Mouse (Mus musculus) liver, embryonic 15.5 days (tissue): ENCODE results near the gene Gjd3. TPM values are rescaled to one million over a fixed set of nuclear protein-coding genes. Genes with fewer than 3 reads are reported as not detected.
"Not testable (repeated sequence)": the region's sequence is repeated elsewhere in the genome, so short reads cannot be mapped to it uniquely, and the experiment has no call there.

Experiments
- ATAC-seq: fragments of 200-750 bp; cut with Nextera tagmentation; 2 replicates; pipeline ENCODE4 v1.8.0; 2017; ENCODE audit warnings: moderate number of reproducible peaks, mild to moderate bottlenecking, moderate library complexity; ENCODE audit not compliant: insufficient read depth
- H3K27ac ChIP-seq: fragments of 300-500 bp; sonication (generic); replicated peaks from 2 replicates; pipeline ENCODE4 v1.5.1; 2015; ENCODE audit warnings: mild to moderate bottlenecking, inconsistent platforms
- H3K27me3 ChIP-seq: fragments of 300-500 bp; sonication (generic); 2 replicates; pipeline ENCODE4 v1.6.1; 2015; ENCODE audit warnings: mild to moderate bottlenecking, inconsistent platforms
- H3K36me3 ChIP-seq: fragments of 300-500 bp; sonication (generic); replicated peaks from 2 replicates; pipeline ENCODE4 v1.6.1; 2015; ENCODE audit warnings: moderate library complexity, mild to moderate bottlenecking, inconsistent platforms
- H3K4me1 ChIP-seq: fragments of 300-500 bp; sonication (generic); replicated peaks from 2 replicates; pipeline ENCODE4 v1.6.1; 2015; ENCODE audit warnings: inconsistent platforms
- H3K4me2 ChIP-seq: fragments of 300-500 bp; sonication (generic); 2 replicates; pipeline ENCODE4 v1.6.1; 2015; ENCODE audit warnings: moderate library complexity, mild to moderate bottlenecking, inconsistent platforms
- H3K4me3 ChIP-seq: fragments of 300-500 bp; sonication (generic); replicated peaks from 2 replicates; pipeline ENCODE4 v1.5.1; 2015; ENCODE audit warnings: mild to moderate bottlenecking, inconsistent platforms
- H3K9ac ChIP-seq: fragments of 300-500 bp; sonication (generic); 2 replicates; pipeline ENCODE4 v1.6.1; 2015; ENCODE audit warnings: moderate library complexity, mild to moderate bottlenecking, inconsistent platforms
- H3K9me3 ChIP-seq: fragments of 300-500 bp; sonication (generic); replicated peaks from 2 replicates; pipeline ENCODE4 v1.6.1; 2016; ENCODE audit warnings: inconsistent platforms
- WGBS: fragments of 180-500 bp; shearing (Covaris S2); methylation state at CpG from one replicate; pipeline ENCODE4 v1.1.7; 2015; ENCODE audit warnings: mixed read lengths; ENCODE audit not compliant: insufficient replicate concordance; 5-methylcytosine and 5-hydroxymethylcytosine counted together
- polyA plus RNA-seq: library from polyadenylated mRNA; unstranded; fragments of >200 nt; fragmentation: Nextera tagmentation; extraction: Ambion mirVana; gene quantifications from 2 replicates; pipeline ENCODE4 v1.2.1, GENCODE M21; 2015

Gjd3 gene
- polyA plus RNA-seq, 1 experiment from 2014 or later = not detected

GRCm38 (mm10) chr11:98937410-98937913, 45.4 kb downstream of the Gjd3 start:
- Histone ChIP-seq H3K4me1 (peaks cover 76% of the 10 kb centered on the region), H3K36me3 (no peaks in the 10 kb centered on the region), H3K4me3 (peak overlapping the region; percentile 63), H3K9ac (peak overlapping the region; percentile 57), H3K9me3 (no peaks in the 10 kb centered on the region), H3K27me3 (peaks cover 86% of the 10 kb centered on the region), H3K4me2 (peak overlapping the region; percentile 88), H3K27ac (peak overlapping the region; percentile 61)
- 1% methylated on average over 37 of the region's 38 CpGs for WGBS
- peak; percentile 82 for ATAC-seq

- peaks cover 93% of the 10 kb centered on the region for H3K27me3 ChIP-seq
- peak; percentile 32 for ATAC-seq
Observed at GRCm38 (mm10) chr11:98936606-98937409, 46.0 kb downstream of the Gjd3 start.

DNA sequence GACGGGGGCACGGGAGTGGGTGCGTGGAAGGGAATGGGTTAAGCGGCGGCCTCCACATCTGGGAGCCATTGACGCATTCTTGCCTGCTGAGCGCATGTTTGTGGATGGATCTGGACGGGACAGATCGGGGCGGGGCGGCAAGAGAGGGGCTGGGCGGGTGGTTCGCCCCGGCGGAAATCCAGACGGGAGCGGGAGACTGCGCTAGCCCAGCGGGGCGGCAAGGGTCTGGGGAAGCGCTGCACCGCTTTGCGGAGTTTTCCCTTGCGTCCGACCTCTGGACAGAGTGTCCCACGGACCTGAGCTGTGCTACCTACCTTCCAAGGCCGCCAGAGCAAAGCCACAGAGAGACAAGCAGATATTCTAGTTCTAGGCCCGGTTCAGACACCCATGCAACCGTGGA, 46.6 kb downstream of the Gjd3 start:
- H3K27me3 ChIP-seq = peaks cover 99% of the 10 kb centered on the region
- H3K4me3 ChIP-seq = peak overlapping the region; percentile 63
- no peak overlapping the region for H3K9ac ChIP-seq
- H3K4me2 ChIP-seq = peak overlapping the region; percentile 88
- H3K36me3 ChIP-seq = no peaks in the 10 kb centered on the region
- 3% methylated on average over 29 of the region's 29 CpGs for WGBS
- peaks cover 74% of the 10 kb centered on the region for H3K4me1 ChIP-seq
- 0 out of 2 replicates have a peak overlapping the region, but pooled peaks have one; percentile 19 for H3K27ac ChIP-seq
- no peaks in the 10 kb centered on the region for H3K9me3 ChIP-seq
- no peak for ATAC-seq

More at GRCm38 (mm10) chr11:98936606-98937409, 46.0 kb downstream of the Gjd3 start:
- Histone ChIP-seq H3K27ac (peak overlapping the region; percentile 19; the same call in 1 of the 2 replicates), H3K4me3 (peak overlapping the region; percentile 63), H3K4me1 (peaks cover 75% of the 10 kb centered on the region), H3K4me2 (peak overlapping the region; percentile 88), H3K9me3 (no peaks in the 10 kb centered on the region), H3K9ac (0 out of 2 replicates have a peak overlapping the region, but pooled peaks have one; percentile 57), H3K36me3 (no peaks in the 10 kb centered on the region)
- WGBS = 6% methylated on average over 23 of the region's 23 CpGs

- H3K4me3 ChIP-seq = no peak overlapping the region
- no peak overlapping the region for H3K9ac ChIP-seq
- no peaks in the 10 kb centered on the region for H3K9me3 ChIP-seq
- no peak overlapping the region for H3K27ac ChIP-seq
- no peak for ATAC-seq
- H3K36me3 ChIP-seq = no peaks in the 10 kb centered on the region
- H3K27me3 ChIP-seq = peaks cover 100% of the 10 kb centered on the region
- WGBS = 61% methylated on average over 3 of the region's 3 CpGs
- H3K4me2 ChIP-seq = no peak overlapping the region
- H3K4me1 ChIP-seq = peaks cover 73% of the 10 kb centered on the region
Observed at GRCm38 (mm10) chr11:98935123-98935522, 47.7 kb downstream of the Gjd3 start.

- Histone ChIP-seq H3K4me3 (no peak overlapping the region), H3K4me1 (peaks cover 71% of the 10 kb centered on the region), H3K27me3 (peaks cover 100% of the 10 kb centered on the region), H3K9me3 (no peaks in the 10 kb centered on the region), H3K4me2 (no peak overlapping the region), H3K36me3 (no peaks in the 10 kb centered on the region), H3K27ac (no peak overlapping the region), H3K9ac (no peak overlapping the region)
- WGBS = 65% methylated on average over 3 of the region's 3 CpGs
- ATAC-seq = no peak
Observed at GRCm38 (mm10) chr11:98934367-98934766, 48.4 kb downstream of the Gjd3 start.

DNA sequence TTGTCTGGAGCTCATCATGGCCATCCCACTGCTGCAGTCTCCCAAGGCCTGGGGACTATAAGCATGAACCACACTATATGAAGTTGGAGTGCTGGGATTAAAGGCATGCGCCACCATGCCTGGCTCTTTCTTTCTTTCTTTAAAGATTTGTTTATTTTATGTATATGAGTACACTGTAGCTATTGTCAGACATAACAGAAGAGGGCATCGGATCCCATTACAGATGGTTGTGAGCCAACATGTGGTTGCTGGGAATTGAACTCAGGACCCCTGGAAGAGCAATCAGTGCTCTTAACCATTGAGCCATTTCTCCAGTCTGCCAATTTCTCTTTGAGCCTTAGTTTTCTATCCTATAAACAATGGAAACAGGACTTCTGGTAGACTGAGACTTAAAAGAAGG, 49.0 kb downstream of the Gjd3 start:
- not testable (repeated sequence) for ATAC-seq, H3K27ac ChIP-seq, H3K36me3 ChIP-seq, H3K4me3 ChIP-seq, H3K9ac ChIP-seq, H3K4me2 ChIP-seq, H3K9me3 ChIP-seq
- Histone ChIP-seq H3K27me3 (peaks cover 100% of the 10 kb centered on the region), H3K4me1 (peaks cover 69% of the 10 kb centered on the region)
- 76% methylated on average over 2 of the region's 2 CpGs for WGBS

- Histone ChIP-seq H3K4me3 (no peak overlapping the region), H3K9me3 (no peaks in the 10 kb centered on the region), H3K36me3 (no peaks in the 10 kb centered on the region), H3K27ac (no peak overlapping the region), H3K4me2 (no peak overlapping the region), H3K9ac (no peak overlapping the region), H3K4me1 (peaks cover 69% of the 10 kb centered on the region), H3K27me3 (peaks cover 100% of the 10 kb centered on the region)
- ATAC-seq = no peak
- 39% methylated on average over 9 of the region's 9 CpGs for WGBS
Observed at GRCm38 (mm10) chr11:98933151-98933550, 49.7 kb downstream of the Gjd3 start.

DNA sequence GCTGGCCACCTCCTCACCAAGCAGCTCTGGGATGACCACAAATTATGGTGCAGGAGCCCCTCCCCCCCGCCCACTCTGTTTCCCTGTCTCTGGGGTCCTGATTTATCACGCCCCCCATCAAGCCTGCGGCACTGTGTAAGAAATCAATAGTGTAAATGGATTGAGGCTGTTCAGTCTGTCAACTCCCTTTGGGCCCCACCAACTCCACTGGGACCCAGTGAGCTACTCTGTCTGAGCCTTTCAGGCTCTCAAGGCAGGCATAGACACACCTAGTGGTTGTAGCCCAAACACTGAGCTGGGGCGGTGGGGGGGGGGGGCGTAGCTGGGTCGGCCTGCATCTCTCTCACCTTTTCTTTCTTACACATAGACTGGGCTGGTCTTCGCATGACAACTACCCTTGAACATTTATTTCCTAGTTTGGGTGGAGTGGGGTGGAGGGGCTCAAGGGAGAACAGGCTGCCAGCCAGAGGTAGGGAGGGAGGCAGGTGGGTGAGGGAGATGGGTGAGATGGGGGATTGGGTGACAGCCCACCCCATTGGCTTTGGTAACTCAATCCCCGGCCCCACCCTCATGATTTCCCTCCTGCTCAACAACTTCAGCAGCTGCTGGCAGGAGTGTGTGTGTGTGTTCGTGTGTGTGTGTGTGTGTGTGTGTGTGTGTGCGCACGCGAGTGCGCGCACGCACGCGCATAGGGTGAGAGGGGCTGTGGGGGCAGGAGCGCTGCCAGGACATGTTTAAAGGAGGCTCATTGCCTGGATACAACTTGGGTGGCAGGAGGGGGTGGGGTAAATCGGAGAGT, 50.3 kb downstream of the Gjd3 start:
- peaks cover 100% of the 10 kb centered on the region for H3K27me3 ChIP-seq
- H3K9ac ChIP-seq = no peak overlapping the region
- H3K4me3 ChIP-seq = no peak overlapping the region
- 33% methylated on average over 19 of the region's 19 CpGs for WGBS
- H3K4me2 ChIP-seq = no peak overlapping the region
- no peaks in the 10 kb centered on the region for H3K9me3 ChIP-seq
- no peaks in the 10 kb centered on the region for H3K36me3 ChIP-seq
- ATAC-seq = no peak
- H3K4me1 ChIP-seq = peaks cover 69% of the 10 kb centered on the region
- no peak overlapping the region for H3K27ac ChIP-seq

Other genes starting within 250 kb of the Gjd3 start
- 7.2 and 7.6 TPM in 2 replicates for gene Thra, start 242.4 kb downstream of the Gjd3 start, polyA plus RNA-seq
- gene Nr1d1, start 207.7 kb downstream of the Gjd3 start, polyA plus RNA-seq = 0.63 and 0.85 TPM in 2 replicates
- gene Msl1, start 187.5 kb downstream of the Gjd3 start, polyA plus RNA-seq = 5.2 and 5.8 TPM in 2 replicates
- gene Casc3, start 178.1 kb downstream of the Gjd3 start, polyA plus RNA-seq = 14.4 and 16.2 TPM in 2 replicates
- gene Rapgefl1, start 146.2 kb downstream of the Gjd3 start, polyA plus RNA-seq = 0.24 and 0.28 TPM in 2 replicates
- 1.2 and 1.3 TPM in 2 replicates for gene Wipf2, start 119.4 kb downstream of the Gjd3 start, polyA plus RNA-seq
- gene Cdc6, start 75.2 kb downstream of the Gjd3 start, polyA plus RNA-seq = 54.6 and 58.0 TPM in 2 replicates
- gene Rara, start 55.2 kb downstream of the Gjd3 start, polyA plus RNA-seq = 4.4 and 4.5 TPM in 2 replicates
- gene Top2a, start 41.2 kb upstream of the Gjd3 start, polyA plus RNA-seq = 182 and 184 TPM in 2 replicates
- gene Igfbp4, start 58.2 kb upstream of the Gjd3 start, polyA plus RNA-seq = 249 and 305 TPM in 2 replicates
- gene Tns4, start 106.3 kb upstream of the Gjd3 start, polyA plus RNA-seq = 0.29 and 0.46 TPM in 2 replicates
- gene Ccr7, start 172.1 kb upstream of the Gjd3 start, polyA plus RNA-seq = 0.15 and 0.31 TPM in 2 replicates
- gene Smarce1, start 248.0 kb upstream of the Gjd3 start, polyA plus RNA-seq = 62.2 and 66.5 TPM in 2 replicates